Mouse (Mus musculus): ENCODE measurements around the gene Tipin.

DNA sequence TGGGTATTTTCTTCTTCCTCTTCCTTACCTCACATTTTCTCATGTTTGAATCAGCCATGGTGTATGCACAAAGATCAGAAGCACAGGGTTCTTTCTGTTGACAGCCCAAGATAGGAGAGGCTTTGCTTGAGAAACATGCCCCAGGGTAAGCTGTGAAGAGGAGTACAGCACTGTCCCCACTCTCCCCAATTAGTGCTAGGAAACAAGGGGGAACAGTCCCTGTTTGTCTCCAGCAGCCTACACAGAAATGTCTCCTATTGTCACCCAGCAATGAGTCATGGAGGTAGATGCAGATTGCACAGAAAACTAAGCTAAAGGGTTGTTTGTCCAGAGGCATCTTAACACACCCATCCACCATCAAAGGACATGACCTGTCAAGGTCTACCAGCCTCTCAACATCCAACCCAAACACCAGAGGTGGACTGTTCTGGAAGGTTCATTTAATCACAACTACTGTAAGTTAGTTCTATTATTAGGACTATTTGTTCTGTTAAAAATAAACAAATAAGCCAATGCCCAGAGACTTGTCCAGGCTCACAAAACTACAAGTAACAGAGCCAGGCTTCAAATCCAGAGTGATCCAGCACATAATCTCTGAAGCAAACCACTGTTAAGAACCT, 31.2 kb upstream of the Tipin start:
- TF ChIP-seq CTCF (IDR thresholded peaks at IDR 0.05; ENCODE audit: borderline replicate concordance, extremely low read depth, insufficient read depth, insufficient read length), result no peak
- TF ChIP-seq POLR2A (IDR thresholded peaks at IDR 0.05; ENCODE audit: borderline replicate concordance, extremely low read depth, insufficient read depth, insufficient read length, poor library complexity, severe bottlenecking), result no peak
